Mouse (Mus musculus): ENCODE measurements around the gene Taar2. TPM values are rescaled to one million over a fixed set of nuclear protein-coding genes. Genes with fewer than 3 reads are reported as not detected.

Taar2 gene
- polyA plus RNA-seq (2014; fragmentation: Illumina TruSeq; extraction: RNeasy Lipid Tissue Mini Kit (QIAGEN cat#74804); ENCODE audit: insufficient read depth, low read depth, low replicate concordance), result 0.24 TPM

GRCm38 (mm10) chr10:23938312-23938711 lies at the start of gene Taar2:
Gene Taar2, plus strand, starts transcription at chr10:23938572.

GRCm38 (mm10) chr10:23894601-23895349 lies 43.6 kb upstream of the Taar2 start, which contains the start of gene Vnn1:
Gene Vnn1, plus strand, starts transcription at chr10:23894688.

GRCm38 (mm10) chr10:23920056-23920455 lies 18.3 kb upstream of the Taar2 start, which contains the start of gene Taar1:
Gene Taar1, plus strand, starts transcription at chr10:23920356.

GRCm38 (mm10) chr10:23949508-23950005 lies 11.2 kb downstream of the Taar2 start, which contains the start of gene Taar3:
Gene Taar3, plus strand, starts transcription at chr10:23949558.

GRCm38 (mm10) chr10:23960444-23960915 lies 22.1 kb downstream of the Taar2 start, which contains the start of gene Taar4:
Gene Taar4, plus strand, starts transcription at chr10:23960494.

GRCm38 (mm10) chr10:23970656-23971165 lies 32.3 kb downstream of the Taar2 start, which contains the start of gene Taar5:
Gene Taar5, plus strand, starts transcription at chr10:23970706.

GRCm38 (mm10) chr10:23985546-23985945 lies 47.2 kb downstream of the Taar2 start, which contains the start of gene Taar6:
Gene Taar6, minus strand, starts transcription at chr10:23985646.

Other genes starting within 250 kb of the Taar2 start
- gene Rps12, start 151.3 kb upstream of the Taar2 start, polyA plus RNA-seq (2014; fragmentation: Illumina TruSeq; extraction: RNeasy Lipid Tissue Mini Kit (QIAGEN cat#74804); ENCODE audit: insufficient read depth, low read depth, low replicate concordance), result 3,182 TPM
- gene Slc18b1, start 141.6 kb upstream of the Taar2 start, polyA plus RNA-seq (2014; fragmentation: Illumina TruSeq; extraction: RNeasy Lipid Tissue Mini Kit (QIAGEN cat#74804); ENCODE audit: insufficient read depth, low read depth, low replicate concordance), result 7.5 TPM
- 6.3 TPM for gene Vnn3, start 87.1 kb upstream of the Taar2 start, polyA plus RNA-seq (2014; fragmentation: Illumina TruSeq; extraction: RNeasy Lipid Tissue Mini Kit (QIAGEN cat#74804); ENCODE audit: insufficient read depth, low read depth, low replicate concordance)
- gene Vnn1, start 43.9 kb upstream of the Taar2 start, polyA plus RNA-seq (2014; fragmentation: Illumina TruSeq; extraction: RNeasy Lipid Tissue Mini Kit (QIAGEN cat#74804); ENCODE audit: insufficient read depth, low read depth, low replicate concordance), result 8.9 TPM
- not detected for gene Taar1, start 18.2 kb upstream of the Taar2 start, polyA plus RNA-seq (2014; fragmentation: Illumina TruSeq; extraction: RNeasy Lipid Tissue Mini Kit (QIAGEN cat#74804); ENCODE audit: insufficient read depth, low read depth, low replicate concordance)
- gene Taar3, start 11.0 kb downstream of the Taar2 start, polyA plus RNA-seq (2014; fragmentation: Illumina TruSeq; extraction: RNeasy Lipid Tissue Mini Kit (QIAGEN cat#74804); ENCODE audit: insufficient read depth, low read depth, low replicate concordance), result not detected
- gene Taar4, start 21.9 kb downstream of the Taar2 start, polyA plus RNA-seq (2014; fragmentation: Illumina TruSeq; extraction: RNeasy Lipid Tissue Mini Kit (QIAGEN cat#74804); ENCODE audit: insufficient read depth, low read depth, low replicate concordance), result not detected
- gene Taar5, start 32.1 kb downstream of the Taar2 start, polyA plus RNA-seq (2014; fragmentation: Illumina TruSeq; extraction: RNeasy Lipid Tissue Mini Kit (QIAGEN cat#74804); ENCODE audit: insufficient read depth, low read depth, low replicate concordance), result not detected
- not detected for gene Taar6, start 47.1 kb downstream of the Taar2 start, polyA plus RNA-seq (2014; fragmentation: Illumina TruSeq; extraction: RNeasy Lipid Tissue Mini Kit (QIAGEN cat#74804); ENCODE audit: insufficient read depth, low read depth, low replicate concordance)
- gene Taar7a, start 54.9 kb downstream of the Taar2 start, polyA plus RNA-seq (2014; fragmentation: Illumina TruSeq; extraction: RNeasy Lipid Tissue Mini Kit (QIAGEN cat#74804); ENCODE audit: insufficient read depth, low read depth, low replicate concordance), result not detected
- gene Taar7b, start 61.4 kb downstream of the Taar2 start, polyA plus RNA-seq (2014; fragmentation: Illumina TruSeq; extraction: RNeasy Lipid Tissue Mini Kit (QIAGEN cat#74804); ENCODE audit: insufficient read depth, low read depth, low replicate concordance), result not detected
- not detected for gene Taar7d, start 88.7 kb downstream of the Taar2 start, polyA plus RNA-seq (2014; fragmentation: Illumina TruSeq; extraction: RNeasy Lipid Tissue Mini Kit (QIAGEN cat#74804); ENCODE audit: insufficient read depth, low read depth, low replicate concordance)
- gene Taar7e, start 99.0 kb downstream of the Taar2 start, polyA plus RNA-seq (2014; fragmentation: Illumina TruSeq; extraction: RNeasy Lipid Tissue Mini Kit (QIAGEN cat#74804); ENCODE audit: insufficient read depth, low read depth, low replicate concordance), result not detected
- not detected for gene Taar7f, start 110.9 kb downstream of the Taar2 start, polyA plus RNA-seq (2014; fragmentation: Illumina TruSeq; extraction: RNeasy Lipid Tissue Mini Kit (QIAGEN cat#74804); ENCODE audit: insufficient read depth, low read depth, low replicate concordance)
- not detected for gene Taar8a, start 137.9 kb downstream of the Taar2 start, polyA plus RNA-seq (2014; fragmentation: Illumina TruSeq; extraction: RNeasy Lipid Tissue Mini Kit (QIAGEN cat#74804); ENCODE audit: insufficient read depth, low read depth, low replicate concordance)
- not detected for gene Taar8b, start 153.7 kb downstream of the Taar2 start, polyA plus RNA-seq (2014; fragmentation: Illumina TruSeq; extraction: RNeasy Lipid Tissue Mini Kit (QIAGEN cat#74804); ENCODE audit: insufficient read depth, low read depth, low replicate concordance)
- not detected for gene Taar8c, start 163.3 kb downstream of the Taar2 start, polyA plus RNA-seq (2014; fragmentation: Illumina TruSeq; extraction: RNeasy Lipid Tissue Mini Kit (QIAGEN cat#74804); ENCODE audit: insufficient read depth, low read depth, low replicate concordance)
- gene Taar9, start 171.0 kb downstream of the Taar2 start, polyA plus RNA-seq (2014; fragmentation: Illumina TruSeq; extraction: RNeasy Lipid Tissue Mini Kit (QIAGEN cat#74804); ENCODE audit: insufficient read depth, low read depth, low replicate concordance), result not detected
- 90.9 TPM for gene Stx7, start 210.7 kb downstream of the Taar2 start, polyA plus RNA-seq (2014; fragmentation: Illumina TruSeq; extraction: RNeasy Lipid Tissue Mini Kit (QIAGEN cat#74804); ENCODE audit: insufficient read depth, low read depth, low replicate concordance)